Mouse (Mus musculus): ENCODE measurements at regions not wholly inside any gene's neighbourhood (a gene's known extent, or its start where the extent isn't known, plus 50 kb on each side); places are given as distances from the start of the nearest gene placed in this dataset.

DNA sequence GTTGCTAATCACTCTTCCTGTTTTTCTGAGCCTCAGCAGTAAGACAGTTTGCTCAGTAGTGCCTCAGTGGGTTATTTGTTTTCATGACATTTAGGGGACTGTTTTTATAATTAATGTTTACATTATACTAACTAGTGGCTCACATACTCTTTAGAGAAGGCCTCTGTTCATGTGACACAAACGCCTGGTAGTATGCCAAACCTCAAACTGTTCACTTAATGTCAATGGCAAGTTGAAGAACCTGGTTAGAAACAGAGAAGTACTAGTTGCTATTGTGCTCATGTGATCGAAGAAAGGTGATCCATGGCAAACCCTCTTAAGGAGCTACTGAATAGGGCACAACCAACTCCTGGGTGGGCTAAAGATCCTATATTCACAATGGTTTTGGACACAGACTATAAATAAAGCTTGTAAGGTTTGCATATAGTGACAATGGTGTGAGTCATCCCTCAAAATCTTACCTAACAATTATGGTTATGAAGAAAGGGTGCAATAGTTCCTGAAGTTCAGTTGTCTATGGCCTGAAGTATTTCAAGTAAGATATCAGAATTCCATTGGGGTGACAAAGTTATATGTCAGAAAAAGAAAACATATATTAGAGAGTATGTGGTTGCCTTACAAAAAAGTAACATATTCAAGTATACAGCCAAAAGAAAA, 340.1 kb upstream of the Dph6 start:
- TF ChIP-seq CTCF (conservative IDR thresholded peaks at IDR 0.05; ENCODE audit: insufficient read depth, insufficient read length, low read depth, low read length), result no peak
- no peak for TF ChIP-seq POLR2A (IDR thresholded peaks at IDR 0.05; ENCODE audit: low read depth, low read length)
